Mouse (Mus musculus) cerebellum, postnatal 4 days (tissue): Measurements from ENCODE around the gene Acsl3.

Source experiments
- DNase-seq, 2 experiments: peaks; one replicate each; pipeline ENCODE4 v3.0.0; 2022; ENCODE audit warnings: low spot score in 2 of 2, mixed read lengths in 1 of 2

The Acsl3 gene

GRCm38 (mm10) chr1:78657671-78658440, at the start of gene Acsl3, which contains the start of gene Utp14b:
Gene Acsl3, plus strand, starts transcription at chr1:78657825.
Gene Utp14b, plus strand, starts transcription at chr1:78658038.
- DNase-seq = peak; percentile 93 to 97

DNA sequence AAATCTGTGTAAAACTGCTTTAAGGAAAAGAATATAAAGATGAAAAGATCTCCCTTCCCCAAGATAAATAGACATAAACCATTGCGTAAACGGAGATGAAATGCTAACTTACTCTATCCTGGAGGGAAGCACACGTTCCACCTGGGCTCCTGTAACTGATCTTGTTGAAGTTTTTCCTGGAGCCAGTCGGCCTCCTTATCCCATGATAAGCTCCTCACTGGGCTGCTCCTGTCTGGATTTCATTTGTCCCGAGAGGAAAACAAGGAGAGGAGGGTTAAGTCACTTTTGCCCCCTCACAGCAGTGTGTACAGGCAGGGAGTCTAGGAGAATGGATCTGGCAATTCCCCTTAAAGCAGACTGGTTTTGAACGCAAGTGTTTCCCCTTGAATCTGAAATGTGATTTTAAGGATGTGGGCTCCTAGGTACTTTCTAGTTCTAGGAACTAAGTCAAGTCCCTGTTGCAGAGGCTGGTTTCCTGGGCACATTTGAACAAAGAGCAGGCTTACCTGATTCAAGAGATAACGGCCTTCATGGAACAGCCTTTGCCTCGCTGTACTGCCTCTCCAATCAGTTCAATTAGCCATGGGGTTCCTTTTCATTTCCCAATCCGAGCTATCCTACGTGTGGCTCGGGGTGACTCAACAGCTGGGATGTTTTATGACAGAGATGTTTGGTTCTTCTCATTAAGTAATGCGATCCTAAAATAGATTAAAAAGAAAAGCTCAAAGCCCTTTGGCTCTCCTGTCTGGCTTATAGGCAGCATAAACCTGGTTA, 48.3 kb upstream of the Acsl3 start:
- no peak for DNase-seq

DNA sequence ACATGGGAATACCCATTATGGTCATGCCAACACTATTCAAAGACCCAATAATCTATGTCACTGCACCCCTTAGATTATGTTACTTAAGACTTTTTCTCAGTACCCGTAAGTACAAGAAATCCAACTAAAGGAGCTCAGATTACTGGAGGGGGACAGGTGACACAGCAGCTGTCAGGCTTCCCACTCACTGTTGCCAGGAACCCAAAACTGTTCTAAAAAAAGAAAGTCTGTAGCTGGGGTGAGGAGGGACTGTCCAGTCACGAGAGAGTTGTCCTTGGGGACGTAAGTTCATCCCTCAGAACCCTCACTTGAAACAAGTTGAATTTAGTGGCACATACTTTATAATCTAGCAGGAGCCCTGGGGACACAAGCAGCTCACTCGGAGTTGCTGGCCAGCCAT, 46.6 kb upstream of the Acsl3 start:
- no peak for DNase-seq

DNA sequence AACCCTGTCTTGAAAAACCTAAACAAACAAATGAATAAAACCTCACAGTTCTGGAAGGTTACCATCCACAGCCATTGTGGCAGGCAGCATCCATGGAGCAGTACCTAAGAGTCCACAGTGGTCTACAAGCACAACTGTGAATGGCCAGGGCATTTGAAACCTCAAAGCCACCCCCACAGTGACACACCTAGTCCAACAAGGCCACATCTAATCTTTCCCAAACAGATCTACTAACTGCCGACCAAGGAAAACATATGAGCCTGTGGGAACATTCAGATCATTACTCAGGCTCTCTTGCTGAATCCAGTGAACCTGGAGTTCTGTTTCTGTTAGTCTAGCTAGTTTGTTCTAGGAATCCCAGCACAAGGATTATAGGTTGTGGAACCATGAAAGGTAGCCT, 44.7 kb upstream of the Acsl3 start:
- no peak for DNase-seq

- no peak for DNase-seq
Observed at GRCm38 (mm10) chr1:78624352-78624751, 33.3 kb upstream of the Acsl3 start.

GRCm38 (mm10) chr1:78634486-78634885, 23.1 kb upstream of the Acsl3 start:
- no peak for DNase-seq

GRCm38 (mm10) chr1:78640871-78641270, 16.8 kb upstream of the Acsl3 start:
- no peak for DNase-seq

DNA sequence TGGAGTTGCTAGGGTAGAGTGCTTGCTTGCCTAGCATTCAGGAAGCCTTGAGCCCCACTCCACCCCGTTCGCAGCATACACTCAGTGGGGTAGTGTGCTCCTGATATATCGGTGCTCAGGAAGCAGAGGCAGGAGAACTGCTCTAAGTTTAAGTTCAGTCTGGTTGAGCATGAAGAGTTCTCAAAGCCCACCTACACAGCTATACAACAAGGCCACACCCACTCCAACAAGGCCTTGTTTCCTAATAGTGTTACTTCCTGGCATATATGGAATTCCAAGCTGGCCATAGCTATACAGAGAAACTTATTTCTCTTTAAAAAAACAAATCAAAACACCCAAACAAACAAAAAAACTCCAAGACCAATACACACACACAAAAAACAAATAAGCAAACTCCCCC, 15.8 kb upstream of the Acsl3 start:
- no peak for DNase-seq

- DNase-seq = no peak
Observed at GRCm38 (mm10) chr1:78642197-78642596, 15.4 kb upstream of the Acsl3 start.

- DNase-seq = no peak
Observed at GRCm38 (mm10) chr1:78647317-78647885, 10.2 kb upstream of the Acsl3 start.

GRCm38 (mm10) chr1:78649269-78650061, 8.2 kb upstream of the Acsl3 start:
- DNase-seq = no peak

DNA sequence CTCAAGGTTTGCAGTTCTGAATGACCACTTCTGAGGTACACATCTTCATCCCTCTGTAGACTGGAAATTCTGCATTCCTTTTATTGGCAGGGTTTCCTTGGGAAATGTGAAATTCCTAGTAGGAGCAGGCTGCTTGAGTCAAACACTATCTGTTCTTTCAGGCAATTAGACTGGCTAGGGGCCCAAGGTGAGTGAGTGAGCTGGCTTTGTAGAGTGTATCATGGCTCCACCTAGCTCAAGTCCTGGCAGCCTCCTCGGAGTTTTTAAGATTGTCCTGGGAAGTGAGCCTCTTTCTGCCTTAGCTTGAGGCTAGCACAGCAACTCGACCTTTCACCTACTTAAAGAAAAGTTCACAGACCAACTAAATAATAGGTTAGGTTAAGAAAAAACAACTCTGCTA, 1.2 kb upstream of the Acsl3 start:
- no peak for DNase-seq

DNA sequence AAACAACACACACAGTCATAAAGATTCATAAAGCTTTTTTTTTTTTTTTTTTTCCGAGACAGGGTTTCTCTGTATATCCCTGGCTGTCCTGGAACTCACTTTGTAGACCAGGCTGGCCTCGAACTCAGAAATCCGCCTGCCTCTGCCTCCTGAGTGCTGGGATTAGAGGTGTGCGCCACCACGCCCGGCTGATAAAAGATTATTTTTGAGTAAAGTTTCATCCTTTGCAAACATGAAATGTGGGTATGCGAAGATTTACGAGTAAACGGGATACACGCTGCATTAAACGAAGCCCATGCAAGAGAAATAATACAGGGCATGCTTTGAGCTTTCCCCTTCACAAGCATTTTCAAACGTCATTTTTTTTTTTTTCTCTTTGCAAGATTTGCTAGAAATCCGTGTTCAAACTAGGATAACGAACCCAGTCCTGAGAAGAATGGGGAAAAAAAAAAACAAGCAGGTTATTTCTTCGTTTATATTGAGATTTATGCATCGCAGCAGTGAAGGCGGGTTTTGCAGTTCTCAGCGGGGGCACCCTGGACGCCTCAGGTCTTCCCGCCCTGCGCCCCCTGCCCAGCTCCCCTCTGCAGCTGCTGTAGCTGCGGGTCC, 500 bp upstream of the Acsl3 start:
- DNase-seq = no peak

DNA sequence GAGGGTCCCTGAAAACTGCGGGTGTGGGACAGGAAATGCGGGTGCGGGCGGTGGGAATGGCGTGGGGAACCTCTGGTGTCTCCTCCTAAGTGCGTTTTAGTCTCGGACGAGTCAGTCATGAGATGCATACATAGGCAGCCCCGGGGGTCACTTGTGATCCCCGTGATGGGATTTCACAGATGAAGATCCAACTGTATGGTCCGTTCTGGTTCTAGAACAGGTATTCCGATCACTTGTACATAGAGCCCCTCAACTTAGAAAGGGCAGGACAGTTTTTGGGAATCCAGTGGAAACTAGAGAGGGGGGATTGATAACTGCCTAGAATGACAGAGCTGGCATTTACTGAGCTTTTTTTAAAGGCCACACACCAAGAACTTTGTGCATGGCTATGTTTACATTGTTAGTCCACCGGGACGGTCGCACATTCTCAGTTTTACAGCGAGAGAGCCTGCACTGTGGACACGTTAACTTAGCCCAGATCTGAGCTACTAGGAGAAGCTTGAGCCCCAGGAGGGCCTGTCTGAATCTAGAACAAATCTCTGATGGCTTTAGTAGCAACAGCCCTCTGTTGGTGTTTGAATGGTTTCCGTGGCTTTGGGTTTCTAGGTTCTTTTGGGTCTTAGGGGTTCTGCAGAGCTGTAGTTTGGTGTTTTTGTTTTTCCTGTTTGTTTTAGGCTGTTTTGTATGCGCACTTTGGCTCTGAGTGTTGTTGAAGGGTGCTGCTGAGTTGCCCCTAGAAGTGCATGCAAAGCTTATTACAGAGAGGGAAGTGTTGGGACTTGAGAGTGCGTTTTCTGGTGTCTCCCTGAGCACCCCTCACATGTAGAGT, 1.0 kb downstream of the Acsl3 start:
- no peak for DNase-seq

DNA sequence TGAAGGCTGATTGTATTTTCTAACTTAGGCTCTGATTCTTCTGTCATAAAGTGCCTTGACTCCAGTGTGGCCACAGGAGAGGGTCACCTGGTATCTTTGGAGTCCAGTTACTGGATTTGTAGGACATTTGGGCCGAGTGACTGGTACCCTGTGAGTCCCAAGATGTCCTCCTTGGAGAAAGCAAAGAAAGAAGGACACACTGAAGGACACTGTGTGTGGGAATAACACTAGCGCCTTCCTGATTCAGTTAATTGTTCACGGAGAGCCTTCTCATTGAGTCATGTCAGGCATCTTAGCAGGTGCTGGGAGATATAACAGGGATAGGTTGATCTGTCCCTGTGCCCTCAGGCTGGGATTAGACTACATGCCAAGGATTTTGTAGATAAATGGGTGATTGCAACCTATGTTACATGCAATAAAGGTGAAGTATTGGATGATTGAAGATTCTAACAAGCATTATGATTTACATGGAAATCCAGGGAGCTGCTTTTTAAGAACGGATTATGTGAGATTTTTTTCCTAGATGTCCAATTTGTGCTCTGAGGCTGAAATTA, 1.7 kb downstream of the Acsl3 start:
- DNase-seq = no peak

- DNase-seq = no peak
Observed at GRCm38 (mm10) chr1:78664326-78664725, 6.7 kb downstream of the Acsl3 start.

GRCm38 (mm10) chr1:78665954-78666499, 8.4 kb downstream of the Acsl3 start:
- no peak for DNase-seq

GRCm38 (mm10) chr1:78666585-78666984, 9.0 kb downstream of the Acsl3 start:
- no peak for DNase-seq

DNA sequence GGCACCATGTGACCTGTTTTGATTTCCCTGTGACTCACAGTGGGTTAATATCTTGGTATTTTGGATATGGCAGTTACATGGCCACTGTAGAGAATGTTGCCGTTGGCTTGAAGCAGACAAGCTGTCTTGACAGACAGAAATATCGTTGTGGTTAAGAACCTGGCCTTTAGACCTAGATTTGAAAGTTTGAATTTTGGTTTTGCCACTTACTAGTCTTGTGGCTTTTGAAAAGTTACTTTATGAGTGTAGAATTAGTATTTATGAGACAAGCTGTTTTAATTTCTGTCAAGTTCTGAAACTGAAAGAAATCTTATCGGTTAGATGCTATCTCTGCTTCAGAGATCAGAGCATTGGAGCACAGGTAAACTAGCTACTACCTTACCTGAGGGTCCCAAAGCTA, 24.7 kb downstream of the Acsl3 start:
- no peak for DNase-seq

GRCm38 (mm10) chr1:78684128-78684527, 26.5 kb downstream of the Acsl3 start:
- no peak for DNase-seq
